Mouse (Mus musculus) liver, embryonic 11.5 days (tissue): Measurements from ENCODE around the gene Myh7. TPM values are rescaled to one million over a fixed set of nuclear protein-coding genes. Genes with fewer than 3 reads are reported as not detected.

Source experiments
- ATAC-seq: fragments of 200-750 bp; cut with Nextera tagmentation; replicated peaks from 2 replicates; pipeline ENCODE4 v1.8.0; 2017; ENCODE audit warnings: moderate number of reproducible peaks, mild to moderate bottlenecking, moderate TSS enrichment, moderate library complexity; ENCODE audit not compliant: low FRiP score
- DNase-seq: peaks from one replicate; pipeline ENCODE4 v3.0.0-alpha.2; 2017; ENCODE audit warnings: low spot score
- H3K27ac ChIP-seq: fragments of 300-500 bp; sonication (generic); 2 replicates; pipeline ENCODE4 v1.5.1; 2014; ENCODE audit warnings: mild to moderate bottlenecking, low read depth, low read length, control low read depth
- H3K27me3 ChIP-seq: fragments of 300-500 bp; sonication (generic); replicated peaks from 2 replicates; pipeline ENCODE4 v1.6.1; 2014; ENCODE audit warnings: low read length, mixed read lengths; ENCODE audit not compliant: control insufficient read depth, insufficient read depth
- H3K36me3 ChIP-seq: fragments of 300-500 bp; sonication (generic); 2 replicates; pipeline ENCODE4 v1.6.1; 2014; ENCODE audit warnings: mild to moderate bottlenecking, low read length, moderate library complexity, mixed read lengths; ENCODE audit not compliant: control insufficient read depth, insufficient read depth
- H3K4me1 ChIP-seq: fragments of 300-500 bp; sonication (generic); replicated peaks from 2 replicates; pipeline ENCODE4 v1.6.1; 2014; ENCODE audit warnings: low read length, mixed read lengths; ENCODE audit not compliant: control insufficient read depth, insufficient read depth
- H3K4me2 ChIP-seq: fragments of 300-500 bp; sonication (generic); 2 replicates; pipeline ENCODE4 v1.6.1; 2014; ENCODE audit warnings: mild to moderate bottlenecking, control low read depth, moderate library complexity
- H3K4me3 ChIP-seq: fragments of 300-500 bp; sonication (generic); 2 replicates; pipeline ENCODE4 v1.5.1; 2014; ENCODE audit warnings: low read depth, low read length, control low read depth
- H3K9ac ChIP-seq: fragments of 300-500 bp; sonication (generic); 2 replicates; pipeline ENCODE4 v1.6.1; 2014; ENCODE audit warnings: low read depth, low read length, control low read depth
- H3K9me3 ChIP-seq: fragments of 300-500 bp; sonication (generic); 2 replicates; pipeline ENCODE4 v1.6.1; 2016; ENCODE audit warnings: low read length, inconsistent platforms, mixed read lengths; ENCODE audit not compliant: control insufficient read depth
- WGBS: fragments of 180-500 bp; shearing (Covaris S2); extraction: QIAGEN DNeasy Blood & Tissue Kit; methylation state at CpG from one replicate; pipeline ENCODE4 v1.1.7; 2014; 5-methylcytosine and 5-hydroxymethylcytosine counted together
- microRNA counts: library from miRNA; unstranded; fragments of <30 nt; microRNA quantifications from one replicate; lab custom pipeline; 2015
- microRNA-seq: library from miRNA; unstranded; fragments of <30 nt; microRNA quantifications from one replicate; pipeline ENCODE4, GENCODE M21; 2017; ENCODE audit warnings: borderline number of aligned reads
- polyA plus RNA-seq: library from polyadenylated mRNA; unstranded; fragments of >200 nt; fragmentation: Nextera tagmentation; extraction: Ambion mirVana; gene quantifications from 2 replicates; pipeline ENCODE4 v1.2.1, GENCODE M21; 2014

Myh7 gene
- polyA plus RNA-seq, 1 experiment from 2014 or later = 9.7 TPM

DNA sequence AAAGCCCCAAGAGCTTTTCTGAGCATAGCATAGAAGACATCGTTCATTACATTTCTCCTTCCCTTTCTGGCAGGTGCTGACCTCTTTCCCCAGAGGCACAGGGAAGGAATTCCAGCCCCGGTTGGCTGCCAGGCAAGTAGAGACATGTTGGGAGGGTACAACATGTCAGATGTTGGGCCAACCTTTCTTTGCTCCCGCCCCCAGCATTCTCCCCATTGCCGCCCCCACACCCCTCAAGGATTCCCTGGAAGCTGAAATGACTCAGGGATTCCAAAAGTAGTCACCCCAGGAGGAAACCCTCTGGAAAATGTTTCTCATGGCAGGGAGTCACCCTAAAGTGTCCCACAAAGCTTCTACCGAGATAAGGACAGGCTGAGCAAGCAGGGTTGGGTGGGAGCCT lies 64.6 kb downstream of the Myh7 start:
- no peak overlapping the region for H3K27ac ChIP-seq

DNA sequence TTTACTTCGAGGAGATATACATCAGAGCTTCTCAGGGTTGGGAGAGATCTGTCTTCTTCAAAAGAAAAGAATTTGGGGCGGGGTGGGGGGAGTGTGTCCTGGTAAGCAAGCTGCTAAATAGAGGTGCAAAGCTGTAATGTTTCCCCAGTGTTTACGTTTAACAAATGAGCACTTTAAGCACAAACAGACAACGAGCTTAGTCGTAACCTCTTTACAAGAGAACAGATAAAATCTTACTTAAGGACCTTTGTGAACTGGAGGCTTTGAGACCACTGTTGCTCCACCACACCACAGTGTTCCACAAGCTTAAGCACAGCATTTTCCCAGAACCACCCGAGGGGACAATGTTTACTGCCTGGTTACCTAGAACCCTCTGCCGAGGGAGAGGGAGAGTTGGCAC lies 67.1 kb downstream of the Myh7 start:
- H3K9me3 ChIP-seq = no peaks in the 10 kb centered on the region
- H3K4me3 ChIP-seq = no peak overlapping the region
- H3K36me3 ChIP-seq = no peaks in the 10 kb centered on the region
- H3K4me2 ChIP-seq = peak overlapping the region; percentile 81
- WGBS = 24% methylated on average over 7 of the region's 7 CpGs
- no peak overlapping the region for H3K27ac ChIP-seq
- ATAC-seq (no peak), DNase-seq (no peak)
- H3K27me3 ChIP-seq = peaks cover 46% of the 10 kb centered on the region
- peaks cover 3% of the 10 kb centered on the region; the same call in 1 of the 2 replicates for H3K4me1 ChIP-seq
- H3K9ac ChIP-seq = no peak overlapping the region; the same call in 1 of the 2 replicates

More for the DNA sequence above, 64.6 kb downstream of the Myh7 start:
- WGBS = 62% methylated on average over 5 of the region's 5 CpGs
- peaks cover 3% of the 10 kb centered on the region; the same call in 1 of the 2 replicates for H3K4me1 ChIP-seq
- no peak overlapping the region for H3K4me2 ChIP-seq
- no peak for DNase-seq
- no peak overlapping the region for H3K9ac ChIP-seq
- no peak for ATAC-seq
- no peak overlapping the region for H3K4me3 ChIP-seq
- H3K27me3 ChIP-seq = peaks cover 44% of the 10 kb centered on the region
- no peaks in the 10 kb centered on the region for H3K9me3 ChIP-seq
- no peaks in the 10 kb centered on the region for H3K36me3 ChIP-seq

DNA sequence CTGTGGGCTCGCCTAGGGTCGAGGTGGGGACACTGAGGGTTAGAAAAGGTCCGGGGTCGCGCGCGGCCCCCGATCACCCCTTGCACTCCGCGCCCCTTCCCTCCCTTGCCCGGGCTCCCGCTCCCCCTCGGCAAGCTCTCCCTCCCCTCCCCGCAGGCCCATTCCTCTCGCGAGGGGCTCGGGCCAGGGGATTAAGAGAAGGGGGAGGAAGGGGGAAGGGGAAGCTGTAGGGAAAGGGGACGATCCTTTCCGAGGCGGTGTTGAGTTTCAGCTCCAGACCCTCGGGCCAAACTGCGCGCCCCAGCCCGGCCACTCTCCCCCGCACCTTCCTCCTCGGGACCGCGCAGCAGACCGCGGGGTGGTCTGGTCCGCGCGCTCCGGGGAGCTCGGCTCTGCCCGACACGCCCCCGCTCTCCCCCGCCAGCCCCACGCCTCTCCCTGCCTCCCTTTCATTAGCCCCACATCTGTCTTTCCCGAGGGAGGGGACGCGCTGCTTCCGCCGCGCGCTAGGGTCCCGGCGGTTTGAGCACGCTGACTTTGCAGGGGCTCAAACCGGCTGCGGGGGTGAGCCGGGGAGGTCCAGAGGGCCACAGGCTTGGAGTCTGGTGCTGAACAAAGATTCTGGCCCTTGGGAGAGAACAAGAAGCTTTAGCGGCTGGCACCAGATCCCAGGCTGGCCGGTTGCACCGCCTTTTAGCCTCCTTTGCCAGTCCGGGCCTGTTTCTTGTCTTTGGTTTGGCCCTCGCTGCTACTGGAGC lies 67.8 kb downstream of the Myh7 start:
- DNase-seq = peak; percentile 73
- H3K36me3 ChIP-seq = no peaks in the 10 kb centered on the region
- H3K4me1 ChIP-seq = peaks cover 3% of the 10 kb centered on the region; the same call in 1 of the 2 replicates
- H3K9ac ChIP-seq = peak overlapping the region; percentile 65
- ATAC-seq = peak; percentile 37
- H3K4me3 ChIP-seq = peak overlapping the region; percentile 51
- peak overlapping the region; percentile 81 for H3K4me2 ChIP-seq
- under 1% methylated on average over 44 of the region's 58 CpGs for WGBS
- H3K9me3 ChIP-seq = no peaks in the 10 kb centered on the region
- H3K27me3 ChIP-seq = peaks cover 46% of the 10 kb centered on the region
- peak overlapping the region; percentile 73 for H3K27ac ChIP-seq

DNA sequence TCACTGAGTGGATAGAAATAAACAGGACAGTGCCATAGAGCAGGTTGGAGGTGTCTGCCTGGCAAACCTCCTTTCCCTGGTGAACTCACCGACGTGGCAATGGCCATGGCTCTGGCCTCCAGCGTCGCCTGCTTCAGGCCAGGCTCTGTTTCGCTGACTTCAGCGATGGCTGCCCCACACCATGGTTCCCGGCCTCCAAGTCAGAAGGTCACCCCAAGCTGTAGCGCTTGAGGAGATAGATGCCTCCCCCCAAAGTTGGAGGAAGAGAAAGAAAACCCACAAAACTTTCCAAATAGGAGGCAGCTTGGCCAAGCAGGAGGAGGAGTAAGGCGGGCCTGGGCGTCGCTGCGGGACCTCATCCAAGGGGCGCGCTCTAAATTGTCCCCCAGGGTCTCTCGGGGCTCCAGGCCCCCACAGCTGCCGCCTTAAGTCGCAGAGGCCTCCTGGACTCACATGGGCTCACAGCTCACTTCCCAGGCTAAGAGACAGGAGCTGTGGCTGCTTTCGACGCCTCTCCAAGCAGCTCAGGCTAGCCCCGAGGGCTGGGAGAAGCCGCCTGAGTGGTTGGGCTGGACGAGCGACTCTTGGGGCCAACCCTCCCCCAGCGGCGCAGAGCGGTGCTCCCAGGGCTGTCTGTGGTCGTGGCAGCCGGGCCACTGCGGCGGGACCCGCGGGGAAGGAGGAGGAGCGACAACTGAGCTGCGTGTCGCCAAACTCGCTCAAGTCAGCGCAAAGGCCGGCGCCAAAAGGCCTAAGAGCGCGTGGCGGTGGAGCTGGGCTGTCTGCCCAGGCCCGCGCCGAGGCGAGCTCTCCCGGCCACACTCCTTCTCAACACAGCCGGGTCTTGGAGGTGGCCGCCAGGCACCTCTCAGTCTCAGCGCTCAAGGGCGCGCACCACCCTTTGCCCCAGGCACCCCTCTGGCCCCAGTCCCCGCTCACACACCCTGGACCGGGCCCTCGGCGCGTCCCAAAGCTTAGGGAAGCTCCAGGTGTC lies 68.8 kb downstream of the Myh7 start, which contains the start of gene Efs:
TSS of gene Efs (minus strand) at position 778 of the 994 bp plus-strand sequence.
- Histone ChIP-seq H3K36me3 (no peaks in the 10 kb centered on the region), H3K27ac (peak within 1 kb of the TSS; percentile 73), H3K4me2 (peak within 1 kb of the TSS; percentile 81), H3K4me1 (peaks cover 3% of the 10 kb centered on the region; the same call in 1 of the 2 replicates), H3K9ac (peak within 1 kb of the TSS; percentile 65), H3K4me3 (peak within 1 kb of the TSS; percentile 51), H3K27me3 (peaks cover 46% of the 10 kb centered on the region), H3K9me3 (peaks cover 4% of the 10 kb centered on the region; the same call in 1 of the 2 replicates)
- DNase-seq = peak; percentile 54
- peak; percentile 35 for ATAC-seq
- 5% methylated on average over 56 of the region's 57 CpGs for WGBS

GRCm38 (mm10) chr14:54924641-54925348 lies 69.6 kb downstream of the Myh7 start:
- H3K27me3 ChIP-seq = peaks cover 46% of the 10 kb centered on the region
- WGBS = 36% methylated on average over 7 of the region's 7 CpGs
- peak; percentile 81 for ATAC-seq
- H3K4me2 ChIP-seq = peak overlapping the region; percentile 81
- peak overlapping the region; percentile 65 for H3K9ac ChIP-seq
- H3K4me1 ChIP-seq = peaks cover 3% of the 10 kb centered on the region; the same call in 1 of the 2 replicates
- H3K36me3 ChIP-seq = no peaks in the 10 kb centered on the region
- H3K4me3 ChIP-seq = peak overlapping the region; percentile 51
- H3K27ac ChIP-seq = peak overlapping the region; percentile 73; the same call in 1 of the 2 replicates
- peaks cover 4% of the 10 kb centered on the region; the same call in 1 of the 2 replicates for H3K9me3 ChIP-seq
- DNase-seq = peak; percentile 47

MicroRNA genes within 50 kb of the gene (microRNA counts, 519-probe panel; counts per million panel counts)
- microRNA mmu-miR-208a (lab: Ali Mortazavi, UCI) (4,981 counts per million, percentile 41 among the panel's probes with 10 or more counts), microRNA mmu-miR-208b (lab: Ali Mortazavi, UCI) (not detected)

Small RNA genes lying within 50 kb of the gene (microRNA-seq; reads per million reads assigned to microRNA genes)
- gene Mir208a = 320 reads per million, percentile 61 among the genes with 10 or more reads in this experiment
- 389 reads per million, percentile 63 among the genes with 10 or more reads in this experiment for gene Mir208b

Other genes with a start within 250 kb of the Myh7 start
- gene Slc7a8, start 212.7 kb downstream of the Myh7 start, polyA plus RNA-seq = 6.8 and 7.1 TPM in 2 replicates
- not detected in 2 replicates for gene Rnf212b, start 180.5 kb downstream of the Myh7 start, polyA plus RNA-seq
- 5.2 and 5.5 TPM in 2 replicates for gene Homez, start 123.7 kb downstream of the Myh7 start, polyA plus RNA-seq
- 1.1 and 2.1 TPM in 2 replicates for gene Ppp1r3e, start 117.1 kb downstream of the Myh7 start, polyA plus RNA-seq
- 2.0 and 2.1 TPM in 2 replicates for gene Bcl2l2, start 111.2 kb downstream of the Myh7 start, polyA plus RNA-seq
- gene Gm20521, start 111.2 kb downstream of the Myh7 start, polyA plus RNA-seq = 0.27 TPM in 1 of 2 replicates, not detected in the other
- 117 and 132 TPM in 2 replicates for gene Pabpn1, start 102.1 kb downstream of the Myh7 start, polyA plus RNA-seq
- 10.5 and 14.0 TPM in 2 replicates for gene Slc22a17, start 81.5 kb downstream of the Myh7 start, polyA plus RNA-seq
- gene Efs, start 68.5 kb downstream of the Myh7 start, polyA plus RNA-seq = 5.5 and 6.7 TPM in 2 replicates
- gene Il25, start 61.9 kb downstream of the Myh7 start, polyA plus RNA-seq = not detected in 2 replicates
- 0.21 TPM in 1 of 2 replicates, not detected in the other for gene Cmtm5, start 58.4 kb downstream of the Myh7 start, polyA plus RNA-seq
- 14.5 and 43.0 TPM in 2 replicates for gene Myh6, start 27.7 kb downstream of the Myh7 start, polyA plus RNA-seq
- not detected in 2 replicates for gene Gm17428, start 17.7 kb downstream of the Myh7 start, polyA plus RNA-seq
- gene Ngdn, start 20.8 kb upstream of the Myh7 start, polyA plus RNA-seq = 87.0 and 95.6 TPM in 2 replicates
- gene Zfhx2, start 97.7 kb upstream of the Myh7 start, polyA plus RNA-seq = 2.1 and 2.8 TPM in 2 replicates
- gene Thtpa, start 100.2 kb upstream of the Myh7 start, polyA plus RNA-seq = 10.5 and 12.6 TPM in 2 replicates
- 45.1 and 52.9 TPM in 2 replicates for gene Ap1g2, start 112.0 kb upstream of the Myh7 start, polyA plus RNA-seq
- 0.44 and 0.60 TPM in 2 replicates for gene Jph4, start 122.3 kb upstream of the Myh7 start, polyA plus RNA-seq
- 0.22 TPM in 1 of 2 replicates, not detected in the other for gene Dhrs2, start 227.4 kb upstream of the Myh7 start, polyA plus RNA-seq